Mouse (Mus musculus) A20 (cell line): ENCODE data around the gene St5.

Experiments
- DNase-seq: peaks from one replicate; pipeline ENCODE4 v3.0.0-alpha.2; 2011; ENCODE audit warnings: low read depth, low spot score

The St5 gene

DNA sequence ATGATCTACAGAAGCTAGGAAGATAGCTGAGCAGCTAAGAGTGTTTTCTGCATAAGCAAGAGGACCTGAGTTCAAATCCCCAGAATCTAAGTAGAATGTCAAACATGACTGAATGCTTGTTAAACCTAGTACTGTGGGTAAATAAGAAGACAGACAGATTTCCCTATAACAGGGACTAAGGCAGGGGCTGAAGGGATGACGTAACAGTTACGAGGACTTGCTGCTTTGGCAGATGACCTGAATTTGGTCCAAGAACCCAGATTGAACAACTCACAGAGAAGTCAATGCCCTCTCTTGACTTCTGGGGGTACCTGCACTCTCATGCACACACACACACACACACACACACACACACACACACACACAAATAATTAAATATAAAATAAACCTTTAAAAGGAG lies 93.1 kb downstream of the St5 start:
- no peak for DNase-seq

DNA sequence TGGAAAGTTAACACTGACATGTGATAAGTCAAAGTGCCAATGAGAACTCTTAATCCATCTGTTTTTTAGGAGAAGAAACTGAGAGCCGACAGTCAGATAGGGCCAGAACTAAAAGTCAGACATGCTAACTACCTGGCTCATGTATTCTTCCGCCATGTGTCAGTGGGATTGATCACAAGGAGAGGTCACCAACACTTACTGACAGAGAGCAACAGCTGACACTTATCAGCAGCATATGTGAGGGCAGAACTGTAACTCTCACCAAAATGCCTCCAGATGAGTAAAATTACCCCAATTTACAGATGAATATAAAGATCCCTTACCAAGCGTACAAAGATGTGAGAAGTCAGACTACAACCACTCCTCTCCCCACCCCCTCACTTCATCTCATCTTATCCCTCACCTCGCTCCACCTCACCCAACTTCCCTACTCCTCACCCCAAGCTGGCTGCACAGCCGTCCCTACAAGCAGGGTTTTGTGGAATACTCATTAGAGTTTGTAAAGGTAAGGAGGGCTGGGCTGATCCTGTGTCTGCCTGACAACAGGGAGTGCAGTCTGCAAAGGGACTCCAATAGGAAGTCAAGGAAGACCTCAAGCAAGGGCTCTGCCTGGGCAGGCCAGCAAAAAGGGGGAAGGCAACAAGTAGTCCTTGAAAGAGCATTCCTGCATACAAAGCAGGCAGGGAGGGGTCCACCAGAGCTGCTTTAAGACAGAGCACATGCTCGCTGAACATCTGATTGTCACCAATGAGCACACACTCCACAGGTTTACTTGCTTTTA lies 93.7 kb downstream of the St5 start:
- no peak for DNase-seq

DNA sequence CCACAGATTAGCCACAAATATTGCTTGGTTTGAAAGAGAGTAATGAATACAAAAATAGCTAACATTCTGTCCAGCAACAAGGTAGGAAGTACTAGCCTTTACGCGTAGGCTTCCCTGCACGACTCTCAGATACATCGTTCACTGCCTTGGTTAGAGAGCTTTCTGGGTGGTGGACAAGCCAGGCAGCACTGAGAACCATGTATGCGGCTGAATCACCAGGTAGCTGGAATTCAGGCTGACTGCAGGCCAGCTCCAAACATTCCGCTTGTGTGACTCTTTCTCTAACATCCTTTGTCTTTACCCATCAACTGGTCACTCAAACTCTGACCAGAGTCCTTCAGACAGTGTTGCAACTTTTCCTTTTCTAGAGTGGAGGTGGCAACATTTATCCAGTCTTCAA lies 94.6 kb downstream of the St5 start:
- DNase-seq, result no peak

DNA sequence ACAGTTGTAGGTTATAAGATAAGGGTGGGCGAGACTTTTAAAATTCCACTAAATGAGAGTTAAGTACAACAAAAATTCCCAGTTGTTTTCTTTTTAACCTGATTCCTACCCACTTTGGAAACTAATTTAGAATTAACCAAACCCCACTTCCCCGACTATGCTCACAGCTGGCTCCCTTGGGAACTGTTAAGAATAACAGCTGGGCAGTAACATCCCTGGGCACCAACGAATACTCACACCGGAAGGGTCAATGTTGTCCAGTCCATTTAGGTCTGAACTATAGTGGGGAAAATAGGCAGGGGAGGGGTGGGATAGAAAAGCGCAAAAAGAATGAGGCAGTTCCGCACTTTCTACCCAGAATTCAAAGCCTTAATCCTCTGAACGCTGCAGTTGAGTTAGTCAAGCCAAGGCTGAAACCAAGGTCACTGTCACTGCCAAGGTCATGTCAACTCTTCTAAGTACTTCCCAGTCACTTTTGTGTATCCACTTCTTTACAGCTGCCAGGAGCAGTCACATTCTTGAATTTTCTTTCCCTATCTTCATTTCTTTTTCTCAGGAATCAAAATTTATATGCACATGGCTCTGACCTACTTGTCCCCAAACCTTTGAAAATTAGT lies 96.3 kb downstream of the St5 start:
- DNase-seq, result no peak

DNA sequence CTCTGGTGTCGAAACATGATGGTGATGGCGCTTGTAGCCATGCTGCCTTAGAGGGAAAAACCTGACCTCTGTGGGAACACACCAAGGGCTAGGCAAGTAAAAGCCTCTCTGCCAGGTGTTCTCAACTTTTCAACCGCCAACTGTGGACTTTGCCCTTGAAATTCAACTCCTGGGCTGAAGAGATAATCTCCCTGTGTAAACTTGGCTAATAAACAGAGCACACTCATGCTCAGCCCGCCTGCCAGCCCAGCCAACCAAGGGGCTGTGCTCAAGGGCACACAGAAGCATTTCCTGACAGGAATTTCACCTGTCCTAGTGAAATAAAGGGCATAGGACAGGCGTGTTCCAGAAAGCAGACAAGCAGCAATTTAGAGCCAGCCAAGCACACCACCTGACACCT lies 100.8 kb downstream of the St5 start:
- DNase-seq, result no peak

DNA sequence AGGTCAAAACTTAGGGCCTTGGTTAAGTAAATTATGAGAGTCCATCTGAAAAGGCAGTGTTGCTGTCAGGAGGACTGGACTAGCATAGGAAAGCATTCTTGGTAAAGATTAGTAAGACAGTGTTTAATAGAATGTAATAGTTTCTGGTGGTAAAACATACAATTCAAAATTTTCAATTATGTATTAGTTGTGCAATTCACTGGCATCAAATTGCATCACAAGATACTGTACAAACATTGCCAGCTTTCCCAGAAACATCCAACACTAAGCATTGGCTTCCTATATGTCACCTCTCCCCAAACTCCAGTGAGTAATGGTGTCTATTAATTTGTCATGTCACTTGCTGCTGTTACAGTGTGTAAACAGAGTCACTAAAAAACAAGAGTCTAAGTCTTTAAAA lies 101.4 kb downstream of the St5 start:
- DNase-seq, result no peak

DNA sequence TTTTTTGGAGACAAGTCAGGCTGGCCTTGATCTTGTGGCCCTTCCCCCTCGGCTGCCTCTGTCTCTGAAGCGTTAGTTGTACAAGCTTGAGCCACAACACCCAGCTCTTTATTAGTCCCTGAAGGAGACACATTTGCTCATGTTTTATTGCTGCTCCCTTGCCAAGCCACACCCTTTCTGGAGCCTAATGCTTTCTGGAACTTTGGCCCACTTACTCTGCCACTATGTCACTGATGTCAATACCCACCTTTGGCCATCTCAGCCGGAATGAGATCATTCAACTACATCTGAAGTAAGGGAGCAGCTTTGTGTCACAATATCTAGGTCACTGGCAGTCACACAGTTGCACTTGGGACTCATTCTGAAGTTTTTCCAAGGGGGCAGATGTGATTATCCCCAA lies 102.7 kb downstream of the St5 start:
- no peak for DNase-seq

DNA sequence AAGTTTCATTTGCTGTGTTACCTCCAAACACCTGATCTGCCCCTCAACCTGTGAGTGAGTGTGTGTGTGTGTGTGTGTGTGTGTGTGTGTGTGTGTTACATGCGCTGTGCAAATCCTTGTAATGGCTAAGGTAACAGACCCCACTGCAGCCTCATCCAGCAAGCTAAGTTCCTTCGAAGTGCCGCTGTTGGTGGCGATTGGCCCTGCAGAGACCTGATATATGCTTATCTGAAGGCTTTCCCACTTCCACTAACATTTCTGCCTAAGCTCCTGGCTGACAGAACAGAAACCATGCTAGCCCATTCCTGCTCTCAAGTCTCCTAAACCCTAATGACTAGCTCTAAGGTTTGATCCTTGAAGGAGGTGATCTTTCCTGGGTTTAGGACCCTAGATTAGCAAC lies 103.4 kb downstream of the St5 start:
- no peak for DNase-seq

DNA sequence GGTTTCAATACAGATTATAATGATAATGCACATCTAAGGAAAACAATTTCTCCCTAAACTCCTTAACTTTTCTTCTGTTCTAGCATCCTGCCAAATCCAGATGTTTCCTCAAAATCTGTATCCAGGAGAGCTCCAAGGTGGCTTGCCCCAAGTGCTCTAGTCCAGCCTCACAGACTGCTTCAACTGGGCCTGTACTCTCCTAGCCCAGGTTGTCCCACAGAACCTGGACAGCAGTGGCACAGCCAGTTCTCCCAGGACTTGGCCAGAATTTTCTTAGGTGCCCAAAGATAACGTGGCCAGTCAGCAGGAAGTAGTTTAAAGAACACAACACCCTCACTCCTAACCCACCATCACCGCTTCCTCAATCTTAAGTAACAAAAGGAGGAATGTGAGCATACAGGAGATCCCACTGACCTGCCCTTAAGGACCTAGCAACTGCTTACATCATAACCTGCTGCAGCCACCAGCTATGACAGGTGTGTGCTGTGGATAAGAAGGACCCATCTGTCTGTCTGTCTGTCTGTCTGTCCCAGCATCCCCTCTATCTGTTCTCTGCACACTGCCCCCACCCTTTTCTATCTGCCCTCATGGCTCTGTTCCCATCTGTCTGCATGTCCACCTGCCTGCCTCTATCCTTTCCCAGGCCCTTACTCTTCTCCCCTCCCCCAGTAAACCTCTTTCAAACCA lies 108.4 kb downstream of the St5 start:
- DNase-seq, result no peak

DNA sequence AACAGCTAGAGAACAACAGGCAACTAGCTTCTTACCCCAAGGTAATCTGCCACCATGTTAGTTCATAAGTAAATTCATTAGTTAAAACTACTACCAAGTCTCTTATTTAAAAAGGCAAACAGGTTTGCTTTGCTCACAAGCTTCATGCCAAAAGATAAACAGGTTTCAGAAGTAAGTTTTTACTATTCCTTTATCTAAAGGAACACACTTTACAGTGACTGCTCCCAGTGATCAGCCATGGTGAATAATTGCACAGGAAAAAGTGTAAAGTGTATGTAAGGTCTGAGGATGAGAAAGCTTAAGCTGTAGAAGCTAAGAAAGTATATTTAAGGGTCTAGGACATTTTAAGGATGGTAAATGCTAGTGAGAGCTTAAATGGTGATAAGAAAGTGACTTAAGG lies 109.4 kb downstream of the St5 start:
- DNase-seq, result no peak

DNA sequence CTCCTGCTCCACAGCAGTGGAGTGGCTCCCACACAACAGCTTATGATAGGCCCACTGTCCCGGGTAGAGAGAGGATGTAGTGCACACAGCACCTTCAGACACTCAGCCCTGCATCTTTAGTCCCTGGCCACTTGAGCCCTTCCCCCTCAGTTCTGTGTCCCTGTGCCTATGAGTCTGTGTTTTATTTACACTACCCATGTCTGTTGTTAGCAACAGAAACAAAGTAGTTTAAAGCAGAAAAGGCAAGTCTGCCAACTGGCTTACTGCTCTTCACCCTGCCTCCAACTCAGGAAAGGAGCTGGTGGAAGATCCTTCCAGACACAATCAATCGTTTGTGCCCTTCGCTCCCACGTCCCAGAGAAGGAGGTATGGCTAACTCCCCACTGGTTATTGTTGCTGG lies 111.2 kb downstream of the St5 start:
- no peak for DNase-seq

DNA sequence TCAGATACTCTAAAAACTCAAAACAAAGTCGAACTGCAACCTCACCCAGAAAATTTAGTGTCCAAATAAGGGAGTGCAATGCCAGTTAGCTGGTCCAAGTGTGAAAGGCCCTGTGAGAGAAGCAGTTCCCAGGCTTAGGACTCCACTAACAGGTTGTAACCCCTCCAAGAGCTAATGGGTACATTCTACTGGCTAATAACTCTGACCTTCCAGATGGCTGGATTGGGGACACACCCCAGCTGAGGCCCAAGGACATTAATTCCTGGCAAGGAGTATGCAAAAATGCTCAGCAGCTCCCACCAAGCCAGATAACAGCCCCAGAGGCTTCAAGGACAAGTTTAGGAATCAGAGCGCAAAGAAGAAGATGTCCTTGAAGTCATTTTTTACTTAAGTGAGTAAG lies 112.8 kb downstream of the St5 start:
- no peak for DNase-seq

DNA sequence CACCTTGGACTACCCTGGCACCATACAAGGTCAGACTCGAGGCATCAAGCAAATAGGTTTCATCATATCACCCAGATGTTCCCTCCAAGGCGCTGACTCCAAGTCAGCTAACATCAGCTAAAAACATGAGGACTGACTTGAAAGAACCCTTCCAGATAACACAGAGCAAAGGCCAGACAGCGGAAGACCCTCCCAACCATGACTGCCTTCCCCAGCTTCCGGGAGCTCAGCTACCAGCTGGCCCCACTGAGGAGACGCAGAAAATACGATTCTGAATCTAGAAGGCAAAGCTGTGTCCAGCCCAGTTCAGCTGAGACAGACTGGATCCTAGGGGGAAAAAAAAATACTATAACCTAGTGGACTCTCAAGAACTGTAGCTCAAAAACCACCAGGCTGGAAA lies 114.4 kb downstream of the St5 start:
- DNase-seq, result no peak

DNA sequence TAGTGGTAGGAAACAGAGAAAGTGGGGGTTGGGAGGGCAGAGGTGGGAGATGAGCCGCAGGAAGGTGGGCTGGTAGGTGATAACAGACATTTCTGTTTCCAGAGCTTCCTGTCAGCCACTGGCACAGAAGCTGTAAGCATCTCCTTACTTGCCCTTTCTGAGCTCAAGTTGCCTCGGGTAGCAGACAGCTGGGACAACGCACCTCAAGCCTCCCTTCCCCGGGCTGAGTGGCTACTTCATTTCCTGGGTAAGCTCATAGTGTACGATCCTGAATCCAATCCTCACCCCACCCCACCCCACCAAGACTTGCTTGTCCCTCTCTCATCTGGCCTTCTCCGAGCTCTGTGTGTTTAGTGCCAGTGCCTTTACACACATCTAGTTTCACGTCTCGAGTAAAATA lies 115.3 kb downstream of the St5 start:
- DNase-seq, result no peak

DNA sequence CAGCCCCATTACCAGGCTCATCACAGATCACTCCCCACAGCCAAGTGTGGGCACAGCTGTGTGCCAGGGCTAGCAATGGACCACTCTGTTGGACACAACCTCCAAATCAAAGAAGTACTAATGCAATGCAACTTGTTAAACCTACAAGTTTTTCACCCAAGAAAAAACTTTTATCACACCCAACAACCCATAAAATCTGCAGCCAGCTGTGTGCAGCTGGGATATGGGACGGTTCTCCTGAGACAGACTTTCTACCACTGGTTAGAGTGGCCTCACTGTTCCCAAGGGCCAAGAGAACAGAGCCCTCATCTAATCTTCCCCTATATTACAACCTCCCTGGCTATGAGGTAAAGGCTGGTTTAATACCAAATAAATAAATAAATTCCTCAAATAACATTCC lies 118.9 kb downstream of the St5 start:
- DNase-seq, result no peak

DNA sequence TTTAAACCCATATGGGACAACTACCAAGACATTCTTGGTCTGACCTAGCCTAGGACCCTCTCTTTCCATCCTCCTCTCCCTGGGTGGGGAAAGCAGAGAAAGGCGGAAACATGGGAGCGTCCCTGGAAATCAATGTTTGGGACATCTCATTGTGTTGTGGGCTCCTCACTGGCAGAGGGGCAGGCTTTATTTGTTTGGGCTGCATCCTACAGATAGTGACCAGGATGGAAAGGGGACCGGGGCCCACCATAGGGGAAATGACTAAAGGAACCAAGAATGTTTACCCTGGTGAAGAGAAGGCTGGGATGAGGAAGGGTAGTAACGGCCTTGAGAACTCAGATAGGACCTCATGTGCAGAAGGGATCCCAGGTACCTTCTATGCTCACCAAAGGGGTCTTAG lies 122.9 kb downstream of the St5 start:
- DNase-seq, result no peak

DNA sequence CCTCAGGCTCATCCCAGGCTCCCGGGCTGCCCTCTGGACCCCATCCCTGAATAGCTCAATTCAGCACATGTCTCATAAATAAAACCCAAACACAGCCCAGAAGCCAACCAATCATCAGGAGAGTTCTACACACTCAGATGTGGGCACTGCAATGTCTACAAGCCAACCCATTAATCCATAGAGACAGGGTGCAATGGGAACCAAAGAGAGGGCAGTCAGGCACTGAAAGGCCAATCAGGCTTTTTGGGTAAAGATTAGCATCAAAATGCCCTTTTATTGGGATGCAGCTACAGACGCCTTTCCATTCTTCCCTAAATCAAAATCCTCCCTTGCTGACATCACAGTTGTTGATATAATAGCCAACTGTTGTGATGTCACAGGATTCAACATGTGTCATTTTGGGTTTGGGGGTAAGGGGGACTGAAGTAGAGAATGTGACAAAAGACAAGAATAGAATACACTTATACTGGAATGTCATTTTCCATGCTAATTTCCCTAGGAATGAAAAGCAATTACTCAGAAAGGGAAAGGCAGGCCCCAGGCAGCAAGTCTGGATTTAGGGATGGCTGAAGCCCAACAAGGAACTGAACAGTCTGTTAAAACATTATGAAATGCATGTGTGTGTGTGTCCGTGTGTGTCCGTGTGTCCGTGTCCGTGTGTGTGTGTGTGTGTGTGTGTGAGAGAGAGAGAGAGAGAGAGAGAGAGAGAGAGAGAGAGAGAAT lies 123.7 kb downstream of the St5 start:
- no peak for DNase-seq

DNA sequence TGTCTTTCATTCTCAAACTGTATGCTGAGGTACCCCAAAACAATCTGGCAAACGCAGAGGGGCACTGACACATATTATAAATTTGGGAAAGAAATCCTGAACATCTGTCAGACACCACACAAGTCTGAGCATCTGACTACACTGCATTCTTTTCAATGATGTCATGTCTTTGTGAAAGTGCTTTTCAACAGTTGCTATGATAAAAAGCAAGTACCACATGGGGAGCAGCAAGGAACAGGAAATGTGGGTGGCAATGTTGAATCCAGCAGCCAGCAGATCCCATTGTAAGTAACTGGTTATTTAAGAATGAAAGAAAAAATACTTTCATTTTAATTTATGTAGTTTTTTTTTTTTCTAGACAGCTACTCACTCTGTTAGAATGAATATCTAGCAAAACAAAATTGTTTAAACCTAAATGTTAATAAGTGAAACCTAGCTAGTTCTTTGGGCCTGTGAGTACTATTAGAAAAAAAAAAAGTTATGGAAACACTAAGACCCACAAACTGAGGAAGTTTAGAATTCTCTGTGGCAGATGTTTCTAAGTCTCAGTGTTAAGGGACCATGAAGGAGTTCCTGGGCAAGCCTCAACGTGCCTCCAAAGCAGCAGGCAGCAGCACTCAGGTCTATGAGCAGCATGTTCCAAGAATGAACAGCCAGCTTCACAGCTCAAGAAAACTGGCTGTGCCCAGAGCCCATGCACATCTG lies 124.4 kb downstream of the St5 start:
- DNase-seq, result no peak

DNA sequence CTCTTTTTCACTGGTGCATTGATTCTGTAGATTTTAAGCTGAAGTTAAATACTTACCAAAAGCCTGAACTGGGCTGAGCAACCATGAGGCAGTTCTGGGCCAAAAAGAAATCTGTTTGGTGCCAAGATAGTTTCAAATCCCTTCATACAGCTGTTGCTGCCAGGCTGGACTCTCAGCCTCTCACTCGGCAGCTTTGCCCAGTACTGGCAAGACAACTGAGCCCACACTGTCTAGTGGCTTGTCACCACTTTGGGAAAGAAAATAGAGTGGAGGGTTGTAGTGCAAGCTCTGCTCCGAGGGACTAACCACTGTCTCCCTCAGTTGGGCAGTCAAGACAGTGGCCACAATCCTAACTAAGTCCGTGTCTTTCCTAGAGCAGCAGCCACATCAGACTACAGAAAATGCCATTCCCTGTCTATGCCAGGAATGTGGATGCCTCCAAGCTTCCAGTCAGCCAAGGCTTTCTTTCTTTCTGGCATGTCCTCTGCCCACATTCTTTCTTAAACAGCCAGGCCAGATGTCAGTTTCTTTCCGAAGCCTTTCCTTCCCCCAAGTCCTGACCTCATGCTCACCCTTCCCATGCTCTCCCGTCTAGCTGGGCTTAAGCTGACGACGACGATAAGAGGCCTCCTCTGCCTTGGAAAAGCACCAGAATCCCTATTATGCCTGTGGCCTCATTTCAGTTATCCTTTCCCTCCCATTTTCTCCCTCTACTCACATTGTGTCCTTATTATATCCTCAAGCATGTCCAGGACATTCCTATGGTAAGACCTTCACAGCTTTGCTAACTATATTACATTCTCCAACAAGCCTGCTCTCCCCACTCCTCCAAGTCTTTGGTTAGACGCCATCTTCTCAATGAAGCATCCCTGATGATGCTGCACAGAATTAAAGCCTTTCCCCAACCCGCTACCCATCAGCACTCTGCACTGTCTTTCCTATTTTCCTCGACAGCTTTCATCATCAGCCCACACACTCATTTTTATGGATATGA lies 126.8 kb downstream of the St5 start:
- DNase-seq, result no peak

DNA sequence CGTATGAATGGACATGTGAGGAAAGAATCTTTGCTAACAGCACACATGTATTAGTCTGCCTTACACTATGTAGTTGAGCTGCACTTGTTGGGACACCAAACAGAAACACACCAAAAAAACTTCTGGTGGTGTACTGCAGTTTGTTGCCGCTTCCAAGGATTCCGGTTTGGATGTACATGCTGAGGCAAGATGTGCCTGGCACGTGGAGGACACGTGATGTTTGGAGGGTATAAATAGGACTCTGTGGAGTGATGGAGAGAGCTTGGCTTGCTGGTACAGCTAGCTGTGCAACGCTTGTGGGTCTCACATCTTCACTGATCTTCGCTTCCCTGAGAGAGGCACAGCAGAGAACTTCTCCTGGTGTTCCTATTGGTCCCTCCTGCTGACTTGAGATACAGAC lies 129.2 kb downstream of the St5 start:
- no peak for DNase-seq
